Mouse (Mus musculus): ENCODE results near the gene Ccdc62. TPM values are rescaled to one million over a fixed set of nuclear protein-coding genes. Genes with fewer than 3 reads are reported as not detected.
A peak's percentile ranks its signal among the peaks of the same experiment; 100 is the strongest.

Gene Ccdc62
- polyA plus RNA-seq, 1 experiment from 2014 or later, result 7.0 TPM

GRCm38 (mm10) chr5:123996194-123996593 lies 65.7 kb downstream of the Ccdc62 start:
- no peak overlapping the region for H3K27ac ChIP-seq
- H3K27me3 ChIP-seq (replicated peaks), result no peaks in the 10 kb centered on the region
- H3K9ac ChIP-seq, result no peak overlapping the region
- H3K4me2 ChIP-seq, result no peak overlapping the region
- H3K4me3 ChIP-seq (replicated peaks), result no peak overlapping the region
- no peaks in the 10 kb centered on the region for H3K36me3 ChIP-seq
- ATAC-seq (ENCODE audit: insufficient read depth, low FRiP score, low read depth), result no peak
- no peaks in the 10 kb centered on the region for H3K9me3 ChIP-seq
- WGBS, result 72% methylated on average over 10 of the region's 10 CpGs
- H3K4me1 ChIP-seq, result peaks cover 12% of the 10 kb centered on the region; the same call in 1 of the 2 replicates

- Histone ChIP-seq H3K4me3 (replicated peaks) (no peak overlapping the region), H3K4me1 (peaks cover 7% of the 10 kb centered on the region; the same call in 1 of the 2 replicates), H3K9ac (no peak overlapping the region), H3K27me3 (replicated peaks) (no peaks in the 10 kb centered on the region), H3K36me3 (no peaks in the 10 kb centered on the region), H3K4me2 (no peak overlapping the region), H3K27ac (no peak overlapping the region), H3K9me3 (no peaks in the 10 kb centered on the region)
- WGBS, result 83% methylated on average over 14 of the region's 14 CpGs
- ATAC-seq (ENCODE audit: insufficient read depth, low FRiP score, low read depth), result no peak
These were observed 66.2 kb downstream of the Ccdc62 start for GRCm38 (mm10) chr5:123996695-123997094.

- no peak overlapping the region for H3K4me2 ChIP-seq
- ATAC-seq (ENCODE audit: insufficient read depth, low FRiP score, low read depth), result no peak
- H3K36me3 ChIP-seq, result no peaks in the 10 kb centered on the region
- no peak overlapping the region for H3K9ac ChIP-seq
- H3K4me1 ChIP-seq, result peaks cover 2% of the 10 kb centered on the region; the same call in 1 of the 2 replicates
- H3K4me3 ChIP-seq (replicated peaks), result no peak overlapping the region
- WGBS, result 83% methylated on average over 24 of the region's 24 CpGs
- no peaks in the 10 kb centered on the region for H3K9me3 ChIP-seq
- H3K27ac ChIP-seq, result no peak overlapping the region
- no peaks in the 10 kb centered on the region for H3K27me3 ChIP-seq (replicated peaks)
These were observed 66.8 kb downstream of the Ccdc62 start for GRCm38 (mm10) chr5:123997211-123997751.

GRCm38 (mm10) chr5:123997811-123998210 lies 67.3 kb downstream of the Ccdc62 start:
- no peak for ATAC-seq (ENCODE audit: insufficient read depth, low FRiP score, low read depth)
- Histone ChIP-seq H3K9ac (no peak overlapping the region), H3K4me3 (replicated peaks) (no peak overlapping the region), H3K4me1 (peaks cover 4% of the 10 kb centered on the region; the same call in 1 of the 2 replicates), H3K27me3 (replicated peaks) (no peaks in the 10 kb centered on the region), H3K4me2 (no peak overlapping the region), H3K27ac (no peak overlapping the region), H3K9me3 (no peaks in the 10 kb centered on the region), H3K36me3 (no peaks in the 10 kb centered on the region)
- WGBS, result 79% methylated on average over 16 of the region's 16 CpGs

- no peak for ATAC-seq (ENCODE audit: insufficient read depth, low FRiP score, low read depth)
- WGBS, result 65% methylated on average over 10 of the region's 10 CpGs
- Histone ChIP-seq H3K9ac (no peak overlapping the region), H3K27ac (no peak overlapping the region), H3K4me3 (replicated peaks) (no peak overlapping the region), H3K36me3 (no peaks in the 10 kb centered on the region), H3K27me3 (replicated peaks) (no peaks in the 10 kb centered on the region), H3K9me3 (no peaks in the 10 kb centered on the region), H3K4me2 (no peak overlapping the region), H3K4me1 (peaks cover 7% of the 10 kb centered on the region; the same call in 1 of the 2 replicates)
These were observed 67.9 kb downstream of the Ccdc62 start for GRCm38 (mm10) chr5:123998370-123998769.

- peaks cover 7% of the 10 kb centered on the region; the same call in 1 of the 2 replicates for H3K36me3 ChIP-seq
- no peak overlapping the region for H3K4me2 ChIP-seq
- no peaks in the 10 kb centered on the region for H3K9me3 ChIP-seq
- no peak overlapping the region for H3K4me3 ChIP-seq (replicated peaks)
- peak; percentile 36 for ATAC-seq (ENCODE audit: insufficient read depth, low FRiP score, low read depth)
- no peak overlapping the region for H3K27ac ChIP-seq
- H3K4me1 ChIP-seq, result peaks cover 7% of the 10 kb centered on the region; the same call in 1 of the 2 replicates
- no peak overlapping the region for H3K9ac ChIP-seq
- H3K27me3 ChIP-seq (replicated peaks), result no peaks in the 10 kb centered on the region
- 11% methylated on average over 7 of the region's 7 CpGs for WGBS
These were observed 70.3 kb downstream of the Ccdc62 start for GRCm38 (mm10) chr5:124000824-124001223.

GRCm38 (mm10) chr5:124001274-124001673 lies 70.8 kb downstream of the Ccdc62 start:
- 56% methylated on average over 9 of the region's 9 CpGs for WGBS
- no peak overlapping the region for H3K27ac ChIP-seq
- H3K27me3 ChIP-seq (replicated peaks), result no peaks in the 10 kb centered on the region
- H3K4me2 ChIP-seq, result no peak overlapping the region
- no peak overlapping the region for H3K4me3 ChIP-seq (replicated peaks)
- no peaks in the 10 kb centered on the region for H3K9me3 ChIP-seq
- H3K4me1 ChIP-seq, result peaks cover 7% of the 10 kb centered on the region; the same call in 1 of the 2 replicates
- H3K9ac ChIP-seq, result no peak overlapping the region
- ATAC-seq (ENCODE audit: insufficient read depth, low FRiP score, low read depth), result no peak; the same call in 1 of the 2 replicates
- peaks cover 12% of the 10 kb centered on the region; the same call in 1 of the 2 replicates for H3K36me3 ChIP-seq

- H3K4me1 ChIP-seq, result peaks cover 7% of the 10 kb centered on the region; the same call in 1 of the 2 replicates
- WGBS, result 69% methylated on average over 2 of the region's 2 CpGs
- H3K4me2 ChIP-seq, result no peak overlapping the region
- H3K9ac ChIP-seq, result no peak overlapping the region
- no peaks in the 10 kb centered on the region for H3K9me3 ChIP-seq
- H3K36me3 ChIP-seq, result peaks cover 23% of the 10 kb centered on the region
- no peak for ATAC-seq (ENCODE audit: insufficient read depth, low FRiP score, low read depth)
- no peaks in the 10 kb centered on the region for H3K27me3 ChIP-seq (replicated peaks)
- peak overlapping the region; percentile 28 for H3K27ac ChIP-seq
- no peak overlapping the region for H3K4me3 ChIP-seq (replicated peaks)
These were observed 72.4 kb downstream of the Ccdc62 start for GRCm38 (mm10) chr5:124002876-124003275.

GRCm38 (mm10) chr5:124003375-124003774 lies 72.9 kb downstream of the Ccdc62 start:
- Histone ChIP-seq H3K9me3 (no peaks in the 10 kb centered on the region), H3K9ac (no peak overlapping the region), H3K27me3 (replicated peaks) (no peaks in the 10 kb centered on the region), H3K36me3 (peaks cover 27% of the 10 kb centered on the region), H3K4me1 (peaks cover 7% of the 10 kb centered on the region; the same call in 1 of the 2 replicates), H3K27ac (peak overlapping the region; percentile 28), H3K4me2 (no peak overlapping the region), H3K4me3 (replicated peaks) (no peak overlapping the region)
- no peak for ATAC-seq (ENCODE audit: insufficient read depth, low FRiP score, low read depth)
- 64% methylated on average over 4 of the region's 4 CpGs for WGBS

- Histone ChIP-seq H3K4me1 (peaks cover 7% of the 10 kb centered on the region; the same call in 1 of the 2 replicates), H3K27me3 (replicated peaks) (no peaks in the 10 kb centered on the region), H3K4me3 (replicated peaks) (no peak overlapping the region), H3K36me3 (peaks cover 34% of the 10 kb centered on the region), H3K27ac (peak overlapping the region; percentile 63), H3K9me3 (no peaks in the 10 kb centered on the region), H3K4me2 (no peak overlapping the region), H3K9ac (no peak overlapping the region)
- ATAC-seq (ENCODE audit: insufficient read depth, low FRiP score, low read depth), result peak; percentile 50; the same call in 1 of the 2 replicates
- 87% methylated on average over 17 of the region's 17 CpGs for WGBS
These were observed 74.1 kb downstream of the Ccdc62 start for GRCm38 (mm10) chr5:124004356-124005150.

GRCm38 (mm10) chr5:124005151-124005500 lies 74.6 kb downstream of the Ccdc62 start:
- peaks cover 37% of the 10 kb centered on the region for H3K36me3 ChIP-seq
- no peak overlapping the region for H3K9ac ChIP-seq
- H3K9me3 ChIP-seq, result no peaks in the 10 kb centered on the region
- no peak overlapping the region for H3K4me3 ChIP-seq (replicated peaks)
- H3K4me1 ChIP-seq, result peaks cover 9% of the 10 kb centered on the region; the same call in 1 of the 2 replicates
- no peaks in the 10 kb centered on the region for H3K27me3 ChIP-seq (replicated peaks)
- no peak for ATAC-seq (ENCODE audit: insufficient read depth, low FRiP score, low read depth)
- 87% methylated on average over 15 of the region's 15 CpGs for WGBS
- H3K27ac ChIP-seq, result peak overlapping the region; percentile 63
- no peak overlapping the region for H3K4me2 ChIP-seq

- Histone ChIP-seq H3K9me3 (no peaks in the 10 kb centered on the region), H3K4me2 (no peak overlapping the region), H3K9ac (no peak overlapping the region), H3K4me1 (peaks cover 13% of the 10 kb centered on the region; the same call in 1 of the 2 replicates), H3K27ac (peak overlapping the region; percentile 51), H3K27me3 (replicated peaks) (no peaks in the 10 kb centered on the region), H3K36me3 (peaks cover 37% of the 10 kb centered on the region), H3K4me3 (replicated peaks) (no peak overlapping the region)
- WGBS, result 81% methylated on average over 11 of the region's 11 CpGs
- no peak for ATAC-seq (ENCODE audit: insufficient read depth, low FRiP score, low read depth)
These were observed 75.1 kb downstream of the Ccdc62 start for GRCm38 (mm10) chr5:124005591-124005990.
